Mouse (Mus musculus): ENCODE measurements around the gene Adamts18. TPM values are rescaled to one million over a fixed set of nuclear protein-coding genes. Genes with fewer than 3 reads are reported as not detected.

Adamts18 gene
- total RNA-seq, 2 experiments from 2014 or later, result 0.28 to 0.32 TPM

DNA sequence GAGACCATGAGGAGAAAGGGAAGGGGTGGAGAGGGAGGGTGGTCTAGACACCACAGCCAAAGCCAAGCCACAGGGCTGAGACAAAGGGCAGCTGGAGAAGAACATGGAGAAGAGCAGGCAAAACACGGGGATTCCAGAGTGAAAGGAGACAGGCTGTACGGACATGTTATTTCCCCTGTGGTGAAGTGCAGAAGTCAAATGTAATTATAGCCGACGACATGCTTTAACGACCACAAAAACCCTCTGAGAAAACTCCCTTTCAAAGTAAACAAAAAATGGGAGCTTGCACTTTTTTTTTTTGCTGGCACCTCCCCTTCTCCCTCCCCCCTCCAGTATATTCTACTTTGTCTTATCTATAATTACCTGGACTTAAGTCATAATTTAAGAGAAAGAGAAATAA lies 92.7 kb downstream of the Adamts18 start:
- DNase-seq, result no peak

DNA sequence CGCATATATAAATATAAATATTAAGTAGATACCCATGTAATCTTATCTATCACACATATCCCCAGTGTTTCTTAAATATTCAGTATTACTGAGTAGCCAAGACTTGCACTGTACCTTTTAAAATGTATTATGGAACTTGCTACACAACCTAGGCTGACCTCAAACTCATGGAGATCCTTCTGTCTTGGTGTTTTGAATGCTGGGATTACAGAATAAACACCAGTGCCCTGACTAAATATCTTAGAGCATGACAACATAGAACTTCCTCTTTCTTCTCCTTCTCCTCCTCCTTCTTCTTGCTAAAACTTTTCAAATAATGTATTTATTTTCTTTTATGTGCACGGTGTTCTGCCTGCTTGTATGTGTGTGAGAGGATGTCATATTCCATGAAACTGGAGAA lies 95.4 kb downstream of the Adamts18 start:
- no peak for DNase-seq

- no peak for DNase-seq
Observed at GRCm38 (mm10) chr8:113752349-113752748, 96.2 kb downstream of the Adamts18 start.

DNA sequence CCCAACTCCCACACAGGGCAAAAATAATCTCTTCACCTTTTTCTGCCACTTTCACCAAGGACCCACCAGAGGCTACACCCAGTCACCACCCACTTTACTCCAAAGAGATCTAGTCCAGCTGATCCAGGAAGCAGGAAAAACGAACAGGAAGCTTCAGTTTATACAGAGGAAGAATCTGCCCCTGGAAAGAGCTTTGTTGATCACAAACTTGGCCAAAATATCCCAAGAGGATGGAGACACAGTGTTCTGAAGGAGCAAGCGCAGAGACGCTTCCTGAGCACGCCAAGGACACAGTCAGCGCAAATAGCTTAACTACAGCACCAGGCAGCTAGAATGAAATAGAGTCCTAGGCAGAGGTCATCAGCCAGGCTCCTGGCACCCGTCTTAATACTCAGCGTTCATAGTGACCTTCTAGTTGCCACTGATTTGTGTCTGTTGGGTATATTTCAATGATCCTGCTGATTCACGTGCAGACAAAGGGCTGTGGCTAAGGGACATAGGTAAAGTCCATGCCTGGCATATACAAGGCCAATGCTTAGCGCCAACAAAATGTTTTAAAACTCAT lies 113.0 kb downstream of the Adamts18 start:
- DNase-seq, result peak; percentile 5

DNA sequence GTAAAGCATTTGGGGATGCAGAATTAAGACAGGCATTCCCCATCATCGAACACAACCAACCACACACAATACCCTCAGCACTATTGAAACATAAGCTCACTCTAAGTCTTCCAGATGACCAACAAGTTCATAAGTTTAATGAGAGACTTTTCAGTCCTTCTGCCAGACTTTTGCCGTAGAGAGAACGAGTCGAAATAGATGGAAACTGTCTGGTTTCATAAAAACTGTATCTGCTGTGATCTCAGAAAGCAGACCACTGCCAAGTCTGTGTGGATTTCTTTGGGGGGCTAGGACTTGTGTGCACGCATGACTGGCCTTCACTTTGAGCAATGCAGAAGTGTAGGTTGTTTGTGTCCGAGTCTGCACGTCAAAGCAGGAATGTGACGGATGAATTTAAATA lies 123.2 kb downstream of the Adamts18 start:
- no peak for DNase-seq

- DNase-seq, result no peak
Observed at GRCm38 (mm10) chr8:113723873-113724538, 124.5 kb downstream of the Adamts18 start.

GRCm38 (mm10) chr8:113721459-113721858 lies 127.1 kb downstream of the Adamts18 start:
- no peak for DNase-seq

DNA sequence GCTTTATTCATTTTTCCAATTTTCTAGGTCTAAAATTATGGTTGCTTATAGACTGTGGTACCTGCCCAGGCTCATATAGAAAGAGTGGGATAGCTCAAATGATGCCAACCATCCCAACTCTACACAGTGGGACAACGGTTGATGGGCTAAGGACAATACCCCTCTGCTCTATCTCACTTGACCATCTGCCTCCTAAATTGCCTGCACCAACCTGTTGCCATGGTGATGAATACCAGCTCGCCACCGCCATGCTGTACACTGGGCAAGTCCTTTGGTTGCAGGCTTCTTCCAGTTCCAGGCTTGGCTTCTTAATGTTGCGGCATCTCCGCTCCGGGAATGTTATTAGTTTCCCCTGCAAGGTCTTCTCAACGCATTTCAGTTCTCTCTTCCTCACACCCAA lies 143.6 kb downstream of the Adamts18 start:
- DNase-seq, result no peak

DNA sequence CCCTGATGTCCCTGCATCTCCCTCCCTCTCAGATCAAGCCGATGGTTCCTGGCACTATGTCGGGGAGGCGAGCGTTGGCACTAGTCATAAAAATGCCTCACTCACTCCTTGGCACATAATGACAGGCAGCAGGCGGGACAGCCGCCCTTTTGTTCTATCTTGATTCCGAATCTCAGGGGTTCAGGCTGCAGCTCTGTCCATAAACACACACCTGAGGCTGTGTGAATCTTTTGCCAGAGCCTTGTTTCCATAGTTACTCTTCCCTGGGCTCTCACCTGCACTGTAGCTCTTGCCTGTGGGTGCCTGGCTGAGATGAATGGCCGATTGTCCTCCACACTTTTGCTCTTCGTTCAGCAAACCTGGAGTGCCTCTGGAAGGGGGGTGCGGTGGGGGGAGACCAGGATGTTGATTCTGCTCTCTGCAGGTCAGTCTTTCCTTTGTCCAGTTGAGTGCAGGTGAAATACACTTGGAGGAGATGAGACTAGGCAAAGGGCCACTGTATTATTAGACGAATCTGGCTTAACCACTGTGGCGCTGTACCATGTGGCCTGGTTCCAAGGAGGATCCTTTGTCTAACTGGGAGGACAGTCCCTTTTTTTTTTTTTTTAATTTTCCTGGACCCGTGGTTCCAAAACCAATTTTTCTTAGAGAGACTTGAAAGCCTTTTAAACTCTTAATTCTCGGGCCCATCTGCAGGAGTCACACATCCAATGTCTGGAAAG lies 156.8 kb downstream of the Adamts18 start:
- DNase-seq, result no peak

- DNase-seq, result no peak
Observed at GRCm38 (mm10) chr8:113688543-113688915, 160.0 kb downstream of the Adamts18 start.

GRCm38 (mm10) chr8:113687889-113688542 lies 160.5 kb downstream of the Adamts18 start:
- DNase-seq, result peak; percentile 13

DNA sequence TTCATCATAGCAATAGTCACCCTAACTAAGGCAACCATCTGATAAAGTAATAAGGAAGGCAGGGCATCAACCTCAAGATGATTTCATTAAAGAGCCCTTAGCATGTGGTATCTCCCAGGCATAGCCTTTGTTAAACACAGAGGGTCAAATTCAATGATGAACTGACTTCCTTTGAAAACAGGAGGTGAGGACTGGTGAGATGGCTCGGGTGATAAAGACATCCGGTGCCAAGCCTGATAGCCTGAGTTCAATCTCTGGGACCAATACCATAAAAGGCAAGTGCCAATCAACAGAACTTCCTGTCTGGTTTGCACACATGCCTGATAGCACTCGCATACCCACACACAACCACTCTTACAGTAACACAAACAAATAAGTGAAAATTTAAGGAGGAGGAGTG lies 169.2 kb downstream of the Adamts18 start:
- no peak for DNase-seq

DNA sequence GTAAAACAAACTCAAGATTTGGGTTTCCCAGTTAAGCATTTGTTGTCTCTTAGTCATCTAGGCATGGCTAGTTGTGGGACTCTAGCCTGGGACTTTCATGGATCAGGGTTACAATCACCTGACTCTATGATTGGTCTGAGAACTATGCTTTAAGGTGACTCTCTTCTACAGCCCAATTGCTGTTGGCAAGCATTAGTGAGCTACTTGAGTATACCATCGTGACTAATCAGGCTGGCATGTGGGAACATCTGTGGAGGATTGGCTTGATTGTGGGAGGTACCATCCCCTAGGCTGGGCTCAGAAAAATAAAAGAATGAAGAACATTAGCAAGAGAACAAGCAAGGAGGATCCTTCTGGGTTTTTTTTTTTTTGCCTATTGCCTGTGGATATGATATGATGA lies 171.7 kb downstream of the Adamts18 start:
- DNase-seq, result no peak

GRCm38 (mm10) chr8:113675281-113675680 lies 173.3 kb downstream of the Adamts18 start:
- DNase-seq, result peak; percentile 14

GRCm38 (mm10) chr8:113674611-113675010 lies 173.9 kb downstream of the Adamts18 start:
- DNase-seq, result no peak

- DNase-seq, result no peak
Observed at GRCm38 (mm10) chr8:113673300-113673699, 175.2 kb downstream of the Adamts18 start.

- no peak for DNase-seq
Observed at GRCm38 (mm10) chr8:113672599-113673255, 175.8 kb downstream of the Adamts18 start.

- DNase-seq, result no peak
Observed at GRCm38 (mm10) chr8:113669924-113670323, 178.6 kb downstream of the Adamts18 start.

DNA sequence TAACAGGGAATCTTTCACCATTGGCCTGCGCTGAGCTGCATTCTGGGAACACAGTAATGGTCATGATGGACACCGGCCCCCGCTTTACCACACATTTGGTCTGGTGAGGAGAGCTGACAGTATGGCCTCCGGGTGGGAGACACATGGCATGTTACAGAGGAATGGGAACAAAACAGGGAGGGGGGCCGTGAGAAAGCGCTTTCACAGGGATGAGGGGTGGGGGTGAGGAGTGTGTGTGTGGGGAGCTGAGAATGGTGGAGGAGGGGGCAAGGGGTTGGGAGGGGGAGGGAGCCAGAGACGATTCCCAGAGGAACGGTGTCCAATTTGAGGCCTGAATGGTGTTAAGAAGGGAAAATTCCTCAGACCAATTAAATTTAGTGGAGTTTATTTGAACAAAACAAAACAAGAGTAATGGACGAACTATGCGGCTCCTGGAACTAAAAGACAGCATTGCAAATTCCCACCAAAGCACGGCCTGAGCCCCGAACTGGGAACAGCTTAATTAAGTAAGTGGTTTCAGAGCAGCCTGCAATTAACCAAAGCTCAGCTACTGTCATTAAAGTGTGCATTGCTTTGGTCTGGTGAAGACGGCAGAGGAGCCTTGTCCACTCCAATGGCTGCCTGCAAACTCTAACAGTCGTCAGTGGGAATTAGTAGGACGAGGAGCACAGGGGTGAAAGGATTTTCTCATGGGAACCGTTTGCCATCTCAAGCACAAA lies 181.7 kb downstream of the Adamts18 start:
- no peak for DNase-seq

- no peak for DNase-seq
Observed at GRCm38 (mm10) chr8:113665951-113666350, 182.6 kb downstream of the Adamts18 start.

DNA sequence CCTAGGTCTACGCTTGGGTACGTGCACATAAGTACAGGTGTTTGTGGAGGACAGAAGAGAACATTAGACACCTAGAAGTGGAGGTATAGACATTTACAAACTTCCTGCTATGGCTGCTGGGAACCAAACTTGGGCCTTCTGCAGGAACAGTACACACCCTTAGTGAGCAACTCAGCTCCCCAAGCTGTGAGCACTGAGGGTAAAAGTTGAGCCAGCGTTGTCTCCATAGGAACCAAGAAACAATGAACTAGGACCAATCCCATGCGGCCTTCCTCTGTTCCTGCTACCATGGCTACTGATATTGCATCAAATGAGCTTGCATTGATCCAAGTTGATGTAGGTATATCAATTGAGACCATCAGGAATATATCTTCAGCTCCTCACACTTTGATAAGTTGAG lies 183.5 kb downstream of the Adamts18 start:
- no peak for DNase-seq

DNA sequence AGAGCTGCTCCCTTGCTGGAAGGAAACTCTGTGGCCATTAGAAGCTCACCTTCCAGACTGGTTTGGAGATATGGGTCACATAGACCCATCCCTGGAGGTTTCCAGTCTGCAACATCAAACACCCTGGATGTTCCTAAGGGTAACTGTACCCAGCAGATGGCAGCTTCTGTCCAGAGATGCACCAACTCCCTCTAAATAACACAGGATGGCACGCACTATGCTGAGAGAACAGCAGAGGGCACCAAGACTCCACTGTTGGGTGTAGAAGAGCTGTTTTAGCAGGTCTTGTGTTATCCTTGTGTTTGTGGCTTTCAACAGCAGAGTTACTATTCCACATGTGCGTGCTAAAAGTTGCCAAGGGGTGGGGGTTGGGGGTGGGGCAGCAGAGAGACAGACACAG lies 184.0 kb downstream of the Adamts18 start:
- peak; percentile 59 for DNase-seq
